Mouse (Mus musculus) G1E (cell line): ENCODE data around the gene Crhr2.

Experiments
- CTCF ChIP-seq: IDR thresholded peaks from 2 replicates; pipeline ENCODE4 v1.5.1; 2012; ENCODE audit warnings: low read depth, low read length, inconsistent platforms, mixed read lengths
- GATA1 ChIP-seq: IDR thresholded peaks from 2 replicates; pipeline ENCODE4 v1.6.1; 2012; ENCODE audit warnings: borderline replicate concordance, low read length, inconsistent platforms, mixed read lengths
- POLR2AphosphoS5 ChIP-seq: IDR thresholded peaks from 2 replicates; pipeline ENCODE4 v1.6.1; 2012; ENCODE audit warnings: low read depth, low read length, inconsistent platforms; ENCODE audit not compliant: insufficient replicate concordance
- TAL1 ChIP-seq: conservative IDR thresholded peaks from 2 replicates; pipeline ENCODE4 v1.6.1; 2012; ENCODE audit warnings: low read depth, low read length, inconsistent platforms, mixed read lengths

DNA sequence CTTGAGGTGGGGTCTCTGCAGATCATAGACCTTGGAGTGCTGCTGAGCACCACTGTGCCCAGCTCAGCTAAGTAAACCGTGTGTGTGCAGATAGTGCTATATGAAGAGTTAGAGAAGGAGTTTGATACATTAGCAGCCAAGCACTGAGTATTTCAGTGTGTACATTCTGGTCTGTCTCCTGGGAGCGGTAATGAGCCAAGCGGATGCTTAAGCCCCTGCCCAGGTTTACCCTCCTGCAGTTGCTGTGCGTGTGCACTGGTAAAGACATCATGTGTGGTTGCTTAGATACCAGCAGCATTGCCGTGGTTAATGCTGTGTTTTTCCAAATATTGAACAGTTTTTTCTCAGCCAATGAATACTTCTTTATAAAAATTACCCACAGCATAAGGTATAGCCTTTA is 88.3 kb downstream of the Crhr2 start:
- TF ChIP-seq CTCF (no peak), GATA1 (no peak), POLR2AphosphoS5 (no peak), TAL1 (no peak)
